Comparison of ENCODE assay signal across 28 mouse cellular contexts in genomic region chr12:112864804-112865203, GRCm38 (mm10). TPM values are rescaled to one million over a fixed set of nuclear protein-coding genes. Genes with fewer than 3 reads are reported as not detected.
DNase-seq lines count a peak whose midpoint lies in the region; ATAC-seq and TF ChIP-seq lines count a peak whose summit lies in the region.
"Had no signal": no experiment of that assay in that cellular context is flagged by ENCODE, and none has a peak within 500 bp of the region (broad histone marks: within the 10 kb centered on the region; RNA-seq: fewer than 3 reads in every experiment).

No protein-coding gene starts in this region.

- H3K4me2 ChIP-seq in heart, embryonic 12.5 days: no peak overlapping the region
- no peak overlapping the region for H3K4me2 ChIP-seq in CH12.LX (ENCODE audit: insufficient read depth, low read depth, poor library complexity, severe bottlenecking)
- no peak overlapping the region for H3K4me2 ChIP-seq in forebrain, embryonic 13.5 days
- H3K4me2 ChIP-seq: hindbrain, embryonic 15.5 days; kidney, embryonic 15.5 days; limb, embryonic 12.5 days; liver, embryonic 12.5 days; lung, embryonic 14.5 days; neural tube, embryonic 13.5 days; stomach, embryonic 15.5 days had no signal

- no peak for TF ChIP-seq RAD21 in CH12.LX (IDR thresholded peaks at IDR 0.05; ENCODE audit: low read depth, low read length)

- H3K27me3 ChIP-seq in heart, embryonic 12.5 days (replicated peaks): peaks cover 16% of the 10 kb centered on the region
- H3K27me3 ChIP-seq in CH12.LX (replicated peaks): no peaks in the 10 kb centered on the region
- H3K27me3 ChIP-seq in forebrain, embryonic 13.5 days: peaks cover 9% of the 10 kb centered on the region; the same call in 1 of the 2 replicates
- H3K27me3 ChIP-seq: hindbrain, embryonic 15.5 days; kidney, embryonic 15.5 days; neural tube, embryonic 13.5 days; Patski; stomach, embryonic 15.5 days had no signal

- DNase-seq in heart, adult 8-10 months (ENCODE audit: low spot score): peak; percentile 26
- DNase-seq in CH12.LX (ENCODE audit: extremely low read depth): peak; percentile 77
- no peak for DNase-seq in retina, postnatal 1 day
- DNase-seq: adrenal gland, postnatal 10 days; B cell, adult 2 months; cerebellum, adult 18-20 months; gastrocnemius, postnatal 36 days; heart, postnatal 36 days; lung, embryonic 14.5 days; thymus, adult 2 months had no signal

- TF ChIP-seq EP300 in CH12.LX (IDR thresholded peaks at IDR 0.05; ENCODE audit: low read length): peak; percentile 62

- TF ChIP-seq CTCF in CH12.LX (conservative IDR thresholded peaks at IDR 0.05 in 1 of 2, IDR thresholded peaks at IDR 0.05 in 1 of 2; ENCODE audit: low read depth in 2 of 2, low read length in 2 of 2): no peak

- 79% methylated on average over 7 of the region's 7 CpGs for WGBS in heart, embryonic 12.5 days
- WGBS in forebrain, embryonic 13.5 days: 89% methylated on average over 7 of the region's 7 CpGs

- TF ChIP-seq POLR2A in CH12.LX (IDR thresholded peaks at IDR 0.05; ENCODE audit: low read depth, low read length): no peak

- H3K9ac ChIP-seq in heart, embryonic 12.5 days: no peak overlapping the region
- peak overlapping the region; percentile 20; the same call in 1 of the 2 replicates for H3K9ac ChIP-seq in CH12.LX (ENCODE audit: insufficient read depth, low read depth)
- H3K9ac ChIP-seq in forebrain, embryonic 13.5 days: no peak overlapping the region
- H3K9ac ChIP-seq: hindbrain, embryonic 15.5 days; kidney, embryonic 15.5 days; limb, embryonic 12.5 days; liver, embryonic 12.5 days; lung, embryonic 14.5 days; neural tube, embryonic 13.5 days; stomach, embryonic 15.5 days had no signal

- H3K36me3 ChIP-seq in heart, embryonic 12.5 days: no peaks in the 10 kb centered on the region
- H3K36me3 ChIP-seq in CH12.LX (replicated peaks in 1 of 2; ENCODE audit: control insufficient read depth in 1 of 2, insufficient read depth in 1 of 2, low read length in 1 of 2): peaks cover 3 to 22% of the 10 kb centered on the region in 2 experiments
- no peaks in the 10 kb centered on the region for H3K36me3 ChIP-seq in forebrain, embryonic 13.5 days (ENCODE audit: poor library complexity, severe bottlenecking)
- H3K36me3 ChIP-seq: embryonic facial prominence, embryonic 10.5 days; hindbrain, embryonic 15.5 days; kidney, embryonic 15.5 days; limb, embryonic 12.5 days; liver, embryonic 12.5 days; midbrain, embryonic 10.5 days; neural tube, embryonic 13.5 days; stomach, embryonic 15.5 days had no signal

- peaks cover 16% of the 10 kb centered on the region for H3K79me2 ChIP-seq in CH12.LX (replicated peaks; ENCODE audit: control insufficient read depth, extremely low read depth, insufficient read depth, poor library complexity, severe bottlenecking)

- no peaks in the 10 kb centered on the region for H3K9me3 ChIP-seq in heart, embryonic 12.5 days (replicated peaks)
- H3K9me3 ChIP-seq in CH12.LX (replicated peaks; ENCODE audit: low read length): no peaks in the 10 kb centered on the region
- no peaks in the 10 kb centered on the region for H3K9me3 ChIP-seq in forebrain, embryonic 13.5 days (replicated peaks)
- H3K9me3 ChIP-seq: embryonic facial prominence, embryonic 10.5 days; hindbrain, embryonic 15.5 days; kidney, embryonic 15.5 days; limb, embryonic 12.5 days; liver, embryonic 12.5 days; midbrain, embryonic 10.5 days; neural tube, embryonic 13.5 days; stomach, embryonic 15.5 days had no signal

- H3K27ac ChIP-seq in heart, embryonic 12.5 days (ENCODE audit: poor library complexity, severe bottlenecking): no peak overlapping the region
- peak overlapping the region; percentile 100 for H3K27ac ChIP-seq in CH12.LX (ENCODE audit: insufficient read depth, low read depth)
- no peak overlapping the region for H3K27ac ChIP-seq in forebrain, embryonic 13.5 days
- H3K27ac ChIP-seq: embryonic facial prominence, embryonic 10.5 days; hindbrain, embryonic 15.5 days; kidney, embryonic 15.5 days; limb, embryonic 12.5 days; liver, embryonic 12.5 days; midbrain, embryonic 10.5 days; neural tube, embryonic 13.5 days; stomach, embryonic 15.5 days had no signal

- H3K4me1 ChIP-seq in heart, embryonic 12.5 days (replicated peaks): peaks cover 11% of the 10 kb centered on the region
- H3K4me1 ChIP-seq in CH12.LX (ENCODE audit: control insufficient read depth in 1 of 2, insufficient read depth in 2 of 2): peaks cover 47 to 63% of the 10 kb centered on the region in 2 experiments
- no peaks in the 10 kb centered on the region for H3K4me1 ChIP-seq in forebrain, embryonic 13.5 days

- in situ Hi-C loops in CH12.LX (cut with MboI; ENCODE audit: low pct_ligation_motif_present, low pct_unique_long_range_greater_than_20kb, low sequenced_read_pairs): no loop called here

- dilution Hi-C loops in CH12.LX (cut with MboI; ENCODE audit: extremely low pct_ligation_motif_present, extremely low pct_unique_long_range_greater_than_20kb, low sequenced_read_pairs): no loop called here

- no peak for ATAC-seq in heart, embryonic 12.5 days (ENCODE audit: insufficient number of reproducible peaks, low FRiP score)
- peak; percentile 39 for ATAC-seq in common myeloid progenitor, adult 5-6 weeks (replicated peaks; ENCODE audit: low read depth, poor library complexity, severe bottlenecking)
- ATAC-seq in monocyte, adult 5-6 weeks (replicated peaks; ENCODE audit: insufficient number of reproducible peaks, low FRiP score, low TSS enrichment, poor library complexity, severe bottlenecking): peak; percentile 64
- no peak for ATAC-seq in megakaryocyte-erythroid progenitor cell, adult 5-6 weeks (replicated peaks; ENCODE audit: low FRiP score, low TSS enrichment, poor library complexity, severe bottlenecking)
- no peak for ATAC-seq in forebrain, embryonic 13.5 days
- ATAC-seq: intestine, postnatal 0 days; liver, embryonic 12.5 days; Patski had no signal

- no peak overlapping the region for H3K4me3 ChIP-seq in heart, embryonic 12.5 days
- peak overlapping the region in 2 of 3 experiments; percentile 0 to 13 for H3K4me3 ChIP-seq in CH12.LX (replicated peaks in 1 of 3; ENCODE audit: low read depth in 2 of 3, low read length in 2 of 3, poor library complexity in 1 of 3)
- H3K4me3 ChIP-seq in forebrain, embryonic 13.5 days: no peak overlapping the region
- H3K4me3 ChIP-seq: embryonic facial prominence, embryonic 10.5 days; hindbrain, embryonic 15.5 days; kidney, embryonic 15.5 days; limb, embryonic 12.5 days; liver, embryonic 12.5 days; midbrain, embryonic 10.5 days; neural tube, embryonic 13.5 days; stomach, embryonic 15.5 days had no signal

TF ChIP-seq in CH12.LX, 34 proteins besides CTCF, POLR2A, EP300 and RAD21:
- TF ChIP-seq MEF2A (IDR thresholded peaks at IDR 0.05; ENCODE audit: borderline replicate concordance, low read depth, low read length) (peak; percentile 17; the same call in 1 of the 2 replicates), BHLHE40 (IDR thresholded peaks at IDR 0.05; ENCODE audit: low read depth, low read length) (peak; percentile 50; the same call in 1 of the 2 replicates), ELF1 (IDR thresholded peaks at IDR 0.05; ENCODE audit: low read depth, low read length) (peak; percentile 47; the same call in 1 of the 2 replicates), ETS1 (conservative IDR thresholded peaks at IDR 0.05; ENCODE audit: low read depth, low read length) (peak; percentile 66), TCF12 (IDR thresholded peaks at IDR 0.05; ENCODE audit: low read depth, low read length) (peak; percentile 26; the same call in 1 of the 2 replicates), CHD2 (IDR thresholded peaks at IDR 0.05; ENCODE audit: low read length) (no peak), ZMIZ1 (IDR thresholded peaks at IDR 0.05; ENCODE audit: low read depth, low read length) (0 out of 2 replicates have a peak, but pooled peaks have one; percentile 56), NELFE (IDR thresholded peaks at IDR 0.05; ENCODE audit: low read depth, low read length) (no peak), IRF4 (IDR thresholded peaks at IDR 0.05; ENCODE audit: low read depth, low read length) (peak; percentile 77)
TF ChIP-seq in CH12.LX: peak in this region for 7.

RNA-seq across cellular contexts. Expression of gene Gpr132, which starts 3.2 kb away (rescaled TPM):
- total RNA-seq in heart, adult 8-10 months (2022): under 1 TPM; 0.25 to 0.52 (median 0.33) TPM
- not detected in 2 replicates for polyA plus RNA-seq in heart, embryonic 12.5 days (2016; fragmentation: Nextera tagmentation; extraction: Ambion mirVana)
- total RNA-seq in CH12.LX (2012; rRNA removed) (31.1 and 44.7 TPM in 2 replicates), CH12.LX (2014; rRNA removed) (19.4 and 24.4 TPM in 2 replicates)
- 50.9 and 62.1 TPM in 2 replicates for polyA plus RNA-seq in CH12.LX (2012; ENCODE audit: insufficient read length, low read depth)
- 5.4 and 9.3 TPM in 2 replicates for total RNA-seq in common myeloid progenitor, adult 5-6 weeks (2017)
- 61.4 to 99.5 TPM (median 74.8 TPM) in 3 replicates for total RNA-seq in monocyte, adult 5-6 weeks (2017)
- total RNA-seq in megakaryocyte-erythroid progenitor cell, adult 5-6 weeks (2014; fragmentation: Nextera tagmentation): 4.5 and 5.1 TPM in 2 replicates
- total RNA-seq in megakaryocyte-erythroid progenitor cell, adult 5-6 weeks (2017): 3.1 and 4.2 TPM in 2 replicates
- not detected in 2 replicates for polyA plus RNA-seq in forebrain, embryonic 13.5 days (2015; fragmentation: Nextera tagmentation; extraction: Ambion mirVana)
- total RNA-seq: layer of hippocampus, postnatal 14 days; left cerebral cortex, postnatal 10 days had no signal
- polyA plus RNA-seq: forebrain, embryonic 11.5 days; hindbrain, embryonic 15.5 days; limb, embryonic 12.5 days; midbrain, embryonic 10.5 days; neural tube, embryonic 13.5 days; Patski had no signal

RNA-seq across cellular contexts. Expression of gene Cdca4, which starts 35.6 kb away (rescaled TPM):
- 1 to 10 TPM; 5.6 to 6.5 (median 6.2) TPM for total RNA-seq in heart, adult 8-10 months (2022)
- polyA plus RNA-seq in heart, embryonic 12.5 days (2016; fragmentation: Nextera tagmentation; extraction: Ambion mirVana): 47.2 and 49.2 TPM in 2 replicates
- 78.0 and 90.6 TPM in 2 replicates for total RNA-seq in CH12.LX (2012; rRNA removed)
- 111 and 128 TPM in 2 replicates for total RNA-seq in CH12.LX (2014; rRNA removed)
- 68.3 and 78.0 TPM in 2 replicates for polyA plus RNA-seq in CH12.LX (2012; ENCODE audit: insufficient read length, low read depth)
- total RNA-seq in common myeloid progenitor, adult 5-6 weeks (2017): 59.4 and 64.7 TPM in 2 replicates
- total RNA-seq in monocyte, adult 5-6 weeks (2017): 15.5 to 32.2 TPM (median 18.8 TPM) in 3 replicates
- 71.1 and 82.7 TPM in 2 replicates for total RNA-seq in megakaryocyte-erythroid progenitor cell, adult 5-6 weeks (2014; fragmentation: Nextera tagmentation)
- total RNA-seq in megakaryocyte-erythroid progenitor cell, adult 5-6 weeks (2017): 47.3 and 52.4 TPM in 2 replicates
- 123 and 134 TPM in 2 replicates for polyA plus RNA-seq in forebrain, embryonic 13.5 days (2015; fragmentation: Nextera tagmentation; extraction: Ambion mirVana)

RNA-seq across cellular contexts. Expression of gene Clba1, which starts 56.1 kb away (rescaled TPM):
- 1 to 10 TPM; 1.8 to 4.3 (median 2.4) TPM for total RNA-seq in heart, adult 8-10 months (2022)
- 9.5 and 9.6 TPM in 2 replicates for polyA plus RNA-seq in heart, embryonic 12.5 days (2016; fragmentation: Nextera tagmentation; extraction: Ambion mirVana)
- total RNA-seq in CH12.LX (2012; rRNA removed) (3.1 and 3.5 TPM in 2 replicates), CH12.LX (2014; rRNA removed) (2.5 TPM in 2 replicates)
- 3.0 and 3.5 TPM in 2 replicates for polyA plus RNA-seq in CH12.LX (2012; ENCODE audit: insufficient read length, low read depth)
- 0.18 TPM in 1 of 2 replicates, not detected in the other for total RNA-seq in common myeloid progenitor, adult 5-6 weeks (2017)
- 0.96 TPM in 1 of 3 replicates, not detected in the others for total RNA-seq in monocyte, adult 5-6 weeks (2017)
- total RNA-seq in megakaryocyte-erythroid progenitor cell, adult 5-6 weeks (2014; fragmentation: Nextera tagmentation): 0.74 and 1.2 TPM in 2 replicates
- 0.08 TPM in 1 of 2 replicates, not detected in the other for total RNA-seq in megakaryocyte-erythroid progenitor cell, adult 5-6 weeks (2017)
- polyA plus RNA-seq in forebrain, embryonic 13.5 days (2015; fragmentation: Nextera tagmentation; extraction: Ambion mirVana): 12.6 and 15.2 TPM in 2 replicates

Comparison
In these comparisons a context has a peak if more than half of its experiments do, and no peak if none do; other contexts are left out.
1. ATAC-seq: peak in common myeloid progenitor, adult 5-6 weeks (single experiment) and monocyte, adult 5-6 weeks (single experiment); none in heart, embryonic 12.5 days (single experiment), megakaryocyte-erythroid progenitor cell, adult 5-6 weeks (single experiment) and forebrain, embryonic 13.5 days (single experiment).
2. H3K4me3 ChIP-seq: peak in CH12.LX (2 of 3); none in heart, embryonic 12.5 days (single experiment) and forebrain, embryonic 13.5 days (single experiment).